ENCODE assay signal across 21 mouse cellular contexts in the genomic region with DNA sequence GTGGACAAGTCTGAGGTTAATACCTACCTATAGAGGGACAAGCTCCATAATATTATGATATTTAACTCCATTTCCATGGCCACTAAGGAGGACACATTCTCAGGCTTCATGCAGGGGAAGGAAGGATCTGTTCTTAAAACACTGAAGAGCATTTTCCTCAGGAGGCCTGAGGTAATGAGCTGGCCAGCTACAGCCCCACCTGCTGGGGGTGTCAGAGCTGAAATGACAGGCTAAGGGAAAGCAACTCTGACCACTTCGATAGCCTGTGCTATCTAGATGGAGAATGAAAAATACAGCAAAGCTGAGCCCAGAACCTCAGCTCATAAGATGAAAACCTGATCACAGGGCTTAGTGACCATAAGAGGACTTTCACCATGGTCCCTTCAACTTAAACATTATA.
A peak's percentile ranks its signal among the peaks of the same experiment; 100 is the strongest.
DNase-seq lines count a peak whose midpoint lies in the region; TF ChIP-seq lines count a peak whose summit lies in the region.
"Had no signal": no experiment of that assay in that cellular context is flagged by ENCODE, and none has a peak within 500 bp of the region (broad histone marks: within the 10 kb centered on the region; RNA-seq: fewer than 3 reads in every experiment).

No protein-coding gene starts in this region.

- no peak overlapping the region for H3K4me3 ChIP-seq in heart, adult 2 months
- no peak overlapping the region for H3K4me3 ChIP-seq in lung, adult 2 months (replicated peaks; ENCODE audit: extremely low read depth, low read depth, low read length)
- H3K4me3 ChIP-seq: embryonic facial prominence, embryonic 12.5 days; hindbrain, embryonic 13.5 days; neural tube, embryonic 15.5 days; stomach, embryonic 15.5 days had no signal

- no peak for TF ChIP-seq EP300 in heart, adult 2 months (IDR thresholded peaks at IDR 0.05; ENCODE audit: insufficient read depth, low read depth, low read length)

- no peaks in the 10 kb centered on the region for H3K27me3 ChIP-seq in heart, adult 2 months (ENCODE audit: control insufficient read depth, insufficient read depth, low read length)
- H3K27me3 ChIP-seq: embryonic facial prominence, embryonic 12.5 days; hindbrain, embryonic 13.5 days; neural tube, embryonic 15.5 days; stomach, embryonic 15.5 days had no signal

- 75% methylated on average over 1 of the region's 1 CpGs for WGBS in heart, adult 2 months
- 58% methylated on average over 1 of the region's 1 CpGs for WGBS in lung, adult 2 months

- no peaks in the 10 kb centered on the region for H3K79me2 ChIP-seq in heart, adult 2 months (replicated peaks; ENCODE audit: control insufficient read depth, insufficient read depth, low read length)

- TF ChIP-seq POLR2A in heart, adult 2 months (IDR thresholded peaks at IDR 0.05; ENCODE audit: insufficient read depth, low read depth, low read length): no peak
- no peak for TF ChIP-seq POLR2A in lung, adult 2 months (IDR thresholded peaks at IDR 0.05; ENCODE audit: borderline replicate concordance, extremely low read depth, low read depth, low read length)

- peak; percentile 45 to 53 for DNase-seq in cerebellum, postnatal 10 days
- no peak for DNase-seq in cerebellum, adult 11 months
- no peak for DNase-seq in heart, adult 2 months
- DNase-seq in heart, postnatal 14 days: no peak
- no peak for DNase-seq in lung, adult 2 months
- no peak for DNase-seq in lung, postnatal 4 days
- peak; percentile 29 for DNase-seq in NIH3T3 (ENCODE audit: low read depth)
- no peak for DNase-seq in ovary, adult 18-20 months (ENCODE audit: low spot score)
- DNase-seq: adrenal gland, postnatal 36 days; cerebellum, adult 18-20 months; forebrain, postnatal 0 days; gastrocnemius, postnatal 36 days; heart, postnatal 36 days; thymus, adult 2 months; thymus, postnatal 4 days had no signal

- TF ChIP-seq CTCF in heart, adult 2 months (IDR thresholded peaks at IDR 0.05): peak; percentile 45
- 0 out of 2 replicates have a peak, but pooled peaks have one; percentile 5 for TF ChIP-seq CTCF in lung, adult 2 months (IDR thresholded peaks at IDR 0.05; ENCODE audit: insufficient read depth, low read length)

- no peak overlapping the region for H3K27ac ChIP-seq in heart, adult 2 months
- H3K27ac ChIP-seq: embryonic facial prominence, embryonic 12.5 days; hindbrain, embryonic 13.5 days; macrophage; neural tube, embryonic 15.5 days; stomach, embryonic 15.5 days had no signal

- intact Hi-C loops in heart, adult 2 months (cut with DNase I): no loop called here
- intact Hi-C loops in heart, postnatal 14 days (cut with DNase I): no loop called here

- H3K4me1 ChIP-seq in heart, adult 2 months (ENCODE audit: control insufficient read depth, insufficient read depth, low read length): no peaks in the 10 kb centered on the region
- no peaks in the 10 kb centered on the region for H3K4me1 ChIP-seq in lung, adult 2 months (ENCODE audit: control insufficient read depth, insufficient read depth, low read length)
- H3K4me1 ChIP-seq: embryonic facial prominence, embryonic 12.5 days; hindbrain, embryonic 13.5 days; neural tube, embryonic 15.5 days; stomach, embryonic 15.5 days had no signal

- no peak overlapping the region for H3K9ac ChIP-seq in heart, adult 2 months (ENCODE audit: low read depth, low read length)
- H3K9ac ChIP-seq: embryonic facial prominence, embryonic 12.5 days; forebrain, postnatal 0 days; hindbrain, embryonic 13.5 days; neural tube, embryonic 15.5 days; stomach, embryonic 15.5 days had no signal

- H3K36me3 ChIP-seq in heart, adult 2 months (ENCODE audit: control insufficient read depth, insufficient read depth, low read length): no peaks in the 10 kb centered on the region
- H3K36me3 ChIP-seq: embryonic facial prominence, embryonic 12.5 days; G1E; hindbrain, embryonic 13.5 days; neural tube, embryonic 15.5 days; stomach, embryonic 15.5 days had no signal

Comparison
In these comparisons a context has a peak if more than half of its experiments do, and no peak if none do; other contexts are left out.
1. DNase-seq: peak in cerebellum, postnatal 10 days (2 of 2) and NIH3T3 (single experiment); none in cerebellum, adult 11 months (single experiment), heart, adult 2 months (0 of 2), heart, postnatal 14 days (0 of 2), lung, adult 2 months (single experiment), lung, postnatal 4 days (0 of 2) and ovary, adult 18-20 months (single experiment).